Mouse (Mus musculus): Measurements from ENCODE around the gene Stpg3. TPM values are rescaled to one million over a fixed set of nuclear protein-coding genes. Genes with fewer than 3 reads are reported as not detected.
"Not testable (repeated sequence)": the region's sequence is repeated elsewhere in the genome, so short reads cannot be mapped to it uniquely, and the experiment has no call there.

Stpg3 gene
- polyA plus RNA-seq (2015; fragmentation: Nextera tagmentation; extraction: Ambion mirVana): 0.15 TPM in 1 of 2 replicates, not detected in the other

- H3K4me1 ChIP-seq: peaks cover 14% of the 10 kb centered on the region
- 70% methylated on average over 3 of the region's 3 CpGs for WGBS
- H3K9ac ChIP-seq: no peak within 1 kb of the TSS
- no peak within 1 kb of the TSS for H3K4me3 ChIP-seq
- ATAC-seq (ENCODE audit: insufficient number of reproducible peaks, insufficient read depth, low FRiP score, low TSS enrichment, low read depth): no peak
- H3K36me3 ChIP-seq: no peaks in the 10 kb centered on the region
- H3K9me3 ChIP-seq: no peaks in the 10 kb centered on the region
- no peak within 1 kb of the TSS for H3K27ac ChIP-seq
- H3K27me3 ChIP-seq: no peaks in the 10 kb centered on the region; the same call in 1 of the 2 replicates
- no peak within 1 kb of the TSS for H3K4me2 ChIP-seq
Observed at GRCm38 (mm10) chr2:25214444-25214843, at the start of gene Stpg3. Gene Stpg3 (minus strand): TSS chr2:25214637.

GRCm38 (mm10) chr2:25263623-25264285 lies 49.3 kb upstream of the Stpg3 start:
- peaks cover 11% of the 10 kb centered on the region; the same call in 1 of the 2 replicates for H3K36me3 ChIP-seq
- no peak overlapping the region for H3K27ac ChIP-seq
- peaks cover 21% of the 10 kb centered on the region for H3K27me3 ChIP-seq
- H3K4me2 ChIP-seq: peak overlapping the region; percentile 99
- no peaks in the 10 kb centered on the region for H3K9me3 ChIP-seq
- no peak for ATAC-seq (ENCODE audit: insufficient number of reproducible peaks, insufficient read depth, low FRiP score, low TSS enrichment, low read depth)
- peaks cover 40% of the 10 kb centered on the region for H3K4me1 ChIP-seq
- peak overlapping the region; percentile 79 for H3K4me3 ChIP-seq
- peak overlapping the region; percentile 77 for H3K9ac ChIP-seq
- 18% methylated on average over 12 of the region's 12 CpGs for WGBS

- no peak; the same call in 1 of the 2 replicates for ATAC-seq (ENCODE audit: insufficient number of reproducible peaks, insufficient read depth, low FRiP score, low TSS enrichment, low read depth)
- Histone ChIP-seq H3K9me3 (no peaks in the 10 kb centered on the region), H3K4me3 (peak overlapping the region; percentile 79), H3K36me3 (0 out of 2 replicates have a peak, but pooled peaks cover 10% of the 10 kb centered on the region), H3K9ac (peak overlapping the region; percentile 77), H3K4me1 (peaks cover 40% of the 10 kb centered on the region), H3K27ac (no peak overlapping the region; the same call in 1 of the 2 replicates), H3K4me2 (peak overlapping the region; percentile 99), H3K27me3 (peaks cover 21% of the 10 kb centered on the region)
- WGBS: under 1% methylated on average over 82 of the region's 82 CpGs
Observed at GRCm38 (mm10) chr2:25262795-25263622, 48.6 kb upstream of the Stpg3 start.

- peaks cover 40% of the 10 kb centered on the region for H3K4me1 ChIP-seq
- WGBS: under 1% methylated on average over 39 of the region's 39 CpGs
- H3K27me3 ChIP-seq: peaks cover 21% of the 10 kb centered on the region
- no peaks in the 10 kb centered on the region for H3K9me3 ChIP-seq
- peak within 1 kb of the TSS; percentile 77 for H3K9ac ChIP-seq
- H3K4me3 ChIP-seq: peak within 1 kb of the TSS; percentile 79
- 0 out of 2 replicates have a peak, but pooled peaks cover 3% of the 10 kb centered on the region for H3K36me3 ChIP-seq
- ATAC-seq (ENCODE audit: insufficient number of reproducible peaks, insufficient read depth, low FRiP score, low TSS enrichment, low read depth): peak; percentile 98
- H3K27ac ChIP-seq: no peak within 1 kb of the TSS; the same call in 1 of the 2 replicates
- peak within 1 kb of the TSS; percentile 99 for H3K4me2 ChIP-seq
Observed at GRCm38 (mm10) chr2:25262291-25262767, 47.9 kb upstream of the Stpg3 start, which contains the start of gene Tprn. Gene Tprn (plus strand): TSS chr2:25262618.

- WGBS: 50% methylated on average over 12 of the region's 12 CpGs
- no peak overlapping the region for H3K27ac ChIP-seq
- no peaks in the 10 kb centered on the region for H3K9me3 ChIP-seq
- H3K4me1 ChIP-seq: peaks cover 41% of the 10 kb centered on the region
- H3K27me3 ChIP-seq: peaks cover 21% of the 10 kb centered on the region
- peak overlapping the region; percentile 77 for H3K9ac ChIP-seq
- peak overlapping the region; percentile 99 for H3K4me2 ChIP-seq
- no peak for ATAC-seq (ENCODE audit: insufficient number of reproducible peaks, insufficient read depth, low FRiP score, low TSS enrichment, low read depth)
- H3K36me3 ChIP-seq: no peaks in the 10 kb centered on the region
- H3K4me3 ChIP-seq: peak overlapping the region; percentile 79
Observed at GRCm38 (mm10) chr2:25261870-25262269, 47.4 kb upstream of the Stpg3 start.

GRCm38 (mm10) chr2:25258887-25259286 lies 44.5 kb upstream of the Stpg3 start:
- Histone ChIP-seq H3K27me3 (peaks cover 11% of the 10 kb centered on the region), H3K27ac (no peak overlapping the region), H3K36me3 (no peaks in the 10 kb centered on the region), H3K4me2 (no peak overlapping the region), H3K9me3 (no peaks in the 10 kb centered on the region), H3K9ac (no peak overlapping the region), H3K4me3 (no peak overlapping the region), H3K4me1 (peaks cover 27% of the 10 kb centered on the region)
- ATAC-seq (ENCODE audit: insufficient number of reproducible peaks, insufficient read depth, low FRiP score, low TSS enrichment, low read depth): no peak
- WGBS: 55% methylated on average over 2 of the region's 2 CpGs

GRCm38 (mm10) chr2:25257250-25257649 lies 42.8 kb upstream of the Stpg3 start:
- 84% methylated on average over 5 of the region's 5 CpGs for WGBS
- not testable (repeated sequence) for H3K27me3 ChIP-seq; H3K36me3 ChIP-seq; H3K4me2 ChIP-seq; H3K9ac ChIP-seq; H3K27ac ChIP-seq; H3K4me3 ChIP-seq; H3K9me3 ChIP-seq; ATAC-seq (ENCODE audit: insufficient number of reproducible peaks, insufficient read depth, low FRiP score, low TSS enrichment, low read depth)
- H3K4me1 ChIP-seq: peaks cover 17% of the 10 kb centered on the region

GRCm38 (mm10) chr2:25256443-25257109 lies 42.1 kb upstream of the Stpg3 start:
- H3K4me2 ChIP-seq: peak overlapping the region; percentile 97
- peaks cover 14% of the 10 kb centered on the region for H3K36me3 ChIP-seq
- not testable (repeated sequence) for H3K27ac ChIP-seq; H3K9me3 ChIP-seq; ATAC-seq (ENCODE audit: insufficient number of reproducible peaks, insufficient read depth, low FRiP score, low TSS enrichment, low read depth); H3K27me3 ChIP-seq
- peaks cover 17% of the 10 kb centered on the region for H3K4me1 ChIP-seq
- H3K9ac ChIP-seq: peak overlapping the region; percentile 88
- H3K4me3 ChIP-seq: peak overlapping the region; percentile 99
- 58% methylated on average over 12 of the region's 12 CpGs for WGBS

- Histone ChIP-seq H3K27ac (peak within 1 kb of the TSS; percentile 78), H3K9me3 (no peaks in the 10 kb centered on the region), H3K27me3 (no peaks in the 10 kb centered on the region), H3K4me1 (peaks cover 17% of the 10 kb centered on the region), H3K9ac (peak within 1 kb of the TSS; percentile 88), H3K4me2 (peak within 1 kb of the TSS; percentile 97), H3K4me3 (peak within 1 kb of the TSS; percentile 99), H3K36me3 (peaks cover 26% of the 10 kb centered on the region)
- under 1% methylated on average over 39 of the region's 39 CpGs for WGBS
- ATAC-seq (ENCODE audit: insufficient number of reproducible peaks, insufficient read depth, low FRiP score, low TSS enrichment, low read depth): peak; percentile 76
Observed at GRCm38 (mm10) chr2:25255284-25255779, 40.9 kb upstream of the Stpg3 start, which contains the start of gene Tmem203. Gene Tmem203 (plus strand): TSS chr2:25255439.

GRCm38 (mm10) chr2:25252331-25252730 lies 37.9 kb upstream of the Stpg3 start:
- no peak for ATAC-seq (ENCODE audit: insufficient number of reproducible peaks, insufficient read depth, low FRiP score, low TSS enrichment, low read depth)
- H3K27me3 ChIP-seq: no peaks in the 10 kb centered on the region
- no peak overlapping the region for H3K4me2 ChIP-seq
- peaks cover 17% of the 10 kb centered on the region for H3K4me1 ChIP-seq
- no peaks in the 10 kb centered on the region for H3K9me3 ChIP-seq
- WGBS: 79% methylated on average over 1 of the region's 1 CpGs
- H3K9ac ChIP-seq: no peak overlapping the region
- peaks cover 56% of the 10 kb centered on the region for H3K36me3 ChIP-seq
- no peak overlapping the region for H3K4me3 ChIP-seq
- no peak overlapping the region for H3K27ac ChIP-seq
